Comparison of ENCODE assay signal across 39 mouse cellular contexts in the genomic region with DNA sequence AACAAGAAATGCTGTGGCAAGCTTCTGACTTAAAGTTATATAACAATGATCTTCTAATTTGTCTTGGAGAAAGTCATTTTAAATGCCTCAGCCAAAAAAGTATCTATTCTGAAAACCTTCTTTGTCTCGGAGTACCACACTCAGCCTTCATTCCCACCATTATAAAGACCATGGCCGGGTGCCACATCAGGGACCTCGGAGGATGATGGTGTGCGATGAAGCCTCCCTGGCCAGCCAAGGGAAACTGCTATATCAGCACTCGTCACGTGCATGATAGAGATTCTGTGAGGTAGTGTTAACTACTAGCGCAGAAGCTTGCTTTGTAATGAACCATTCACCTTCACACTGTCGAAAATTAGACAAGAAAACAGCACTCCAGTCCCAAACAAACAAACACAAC. TPM values are rescaled to one million over a fixed set of nuclear protein-coding genes. Genes with fewer than 3 reads are reported as not detected.
"Had no signal": no experiment of that assay in that cellular context is flagged by ENCODE, and none has a peak within 500 bp of the region (broad histone marks: within the 10 kb centered on the region; RNA-seq: fewer than 3 reads in every experiment).

No protein-coding gene starts in this region.

- H3K27ac ChIP-seq: heart, adult 2 months; heart, embryonic 13.5 days; heart, embryonic 15.5 days; hindbrain, embryonic 13.5 days; hindbrain, embryonic 15.5 days; hindbrain, postnatal 0 days; kidney, embryonic 15.5 days; kidney, postnatal 0 days; limb, embryonic 13.5 days; limb, embryonic 15.5 days had no signal

- DNase-seq: gastrocnemius, postnatal 14 days; gastrocnemius, postnatal 36 days; heart, adult 11 months; heart, adult 2 months; heart, postnatal 14 days; heart, postnatal 36 days; kidney, adult 18-20 months; kidney, adult 9 months; kidney, postnatal 14 days; kidney, postnatal 36 days; layer of hippocampus, adult 9-11 months; layer of hippocampus, postnatal 36 days; left cerebral cortex, postnatal 4 days had no signal

- H3K9ac ChIP-seq: heart, embryonic 13.5 days; heart, embryonic 15.5 days; hindbrain, embryonic 13.5 days; hindbrain, embryonic 15.5 days; kidney, embryonic 15.5 days; limb, embryonic 13.5 days; limb, embryonic 15.5 days had no signal

- H3K4me3 ChIP-seq: heart, adult 2 months; heart, embryonic 13.5 days; heart, embryonic 15.5 days; hindbrain, embryonic 13.5 days; hindbrain, embryonic 15.5 days; kidney, embryonic 15.5 days; limb, embryonic 13.5 days; limb, embryonic 15.5 days had no signal

- H3K27me3 ChIP-seq: heart, embryonic 13.5 days; heart, embryonic 15.5 days; hindbrain, embryonic 13.5 days; hindbrain, embryonic 15.5 days; kidney, embryonic 15.5 days; limb, embryonic 13.5 days; limb, embryonic 15.5 days had no signal

- H3K4me1 ChIP-seq: heart, embryonic 13.5 days; heart, embryonic 15.5 days; hindbrain, embryonic 13.5 days; hindbrain, embryonic 15.5 days; kidney, embryonic 15.5 days; limb, embryonic 13.5 days; limb, embryonic 15.5 days had no signal

- H3K4me2 ChIP-seq: heart, embryonic 11.5 days; heart, embryonic 13.5 days; heart, embryonic 15.5 days; hindbrain, embryonic 13.5 days; hindbrain, embryonic 15.5 days; kidney, embryonic 15.5 days; limb, embryonic 13.5 days; limb, embryonic 15.5 days; liver, embryonic 11.5 days had no signal

- H3K9me3 ChIP-seq: heart, embryonic 13.5 days; heart, embryonic 15.5 days; hindbrain, embryonic 13.5 days; hindbrain, embryonic 15.5 days; kidney, embryonic 15.5 days; limb, embryonic 13.5 days; limb, embryonic 15.5 days had no signal

RNA-seq across cellular contexts. Expression of a gene that starts 19.0 kb away (rescaled TPM):
- total RNA-seq: gastrocnemius, adult 18-20 months; gastrocnemius, adult 8-10 months; gastrocnemius, postnatal 14 days; gastrocnemius, postnatal 36 days; heart, adult 2 months; heart, postnatal 14 days; heart, postnatal 36 days; hematopoietic stem cell, adult 5-6 weeks; hindbrain, postnatal 0 days; layer of hippocampus, adult 18-20 months; layer of hippocampus, adult 8-10 months; layer of hippocampus, postnatal 14 days; layer of hippocampus, postnatal 36 days; left cerebral cortex, adult 18-20 months; left cerebral cortex, adult 8-10 months; left cerebral cortex, postnatal 10 days; left cerebral cortex, postnatal 25 days; left cerebral cortex, postnatal 4 days had no signal
- polyA plus RNA-seq: heart, embryonic 11.5 days; heart, embryonic 13.5 days; heart, embryonic 15.5 days; heart, postnatal 0 days; hindbrain, embryonic 11.5 days; hindbrain, embryonic 13.5 days; hindbrain, embryonic 15.5 days; hindbrain, postnatal 0 days; intestine, embryonic 14.5 days; intestine, embryonic 16.5 days; kidney, embryonic 15.5 days; kidney, postnatal 0 days; limb, embryonic 11.5 days; limb, embryonic 13.5 days; liver, embryonic 11.5 days had no signal
